Mouse (Mus musculus) midbrain, embryonic 11.5 days (tissue): ENCODE measurements at regions not wholly inside any gene's neighbourhood (a gene's known extent, or its start where the extent isn't known, plus 50 kb on each side); places are given as distances from the start of the nearest gene placed in this dataset.

Source experiments
- ATAC-seq: fragments of 200-750 bp; cut with Nextera tagmentation; 2 replicates; pipeline ENCODE4 v1.8.0; 2017; ENCODE audit warnings: moderate TSS enrichment, moderate library complexity; ENCODE audit not compliant: low FRiP score
- DNase-seq: peaks from one replicate; pipeline ENCODE4 v3.0.0; 2015; ENCODE audit warnings: low spot score; ENCODE audit errors: missing footprints
- H3K27ac ChIP-seq: fragments of 300-500 bp; sonication (generic); 2 replicates; pipeline ENCODE4 v1.5.1; 2014; ENCODE audit warnings: low read depth, low read length
- H3K27me3 ChIP-seq: fragments of 300-500 bp; sonication (generic); 2 replicates; pipeline ENCODE4 v1.6.1; 2014; ENCODE audit warnings: mild to moderate bottlenecking, low read length, moderate library complexity, mixed read lengths; ENCODE audit not compliant: control insufficient read depth, insufficient read depth
- H3K36me3 ChIP-seq: fragments of 300-500 bp; sonication (generic); 2 replicates; pipeline ENCODE4 v1.6.1; 2014; ENCODE audit warnings: mild to moderate bottlenecking, low read length, moderate library complexity, mixed read lengths; ENCODE audit not compliant: control insufficient read depth, insufficient read depth
- H3K4me1 ChIP-seq: fragments of 300-500 bp; sonication (generic); 2 replicates; pipeline ENCODE4 v1.6.1; 2014; ENCODE audit warnings: low read length; ENCODE audit not compliant: control insufficient read depth, insufficient read depth
- H3K4me2 ChIP-seq: fragments of 300-500 bp; sonication (generic); 2 replicates; pipeline ENCODE4 v1.6.1; 2014; ENCODE audit warnings: mild to moderate bottlenecking, moderate library complexity
- H3K4me3 ChIP-seq: fragments of 300-500 bp; sonication (generic); 2 replicates; pipeline ENCODE4 v1.5.1; 2014; ENCODE audit warnings: low read depth, low read length
- H3K9ac ChIP-seq: fragments of 300-500 bp; sonication (generic); 2 replicates; pipeline ENCODE4 v1.6.1; 2014; ENCODE audit warnings: low read length
- H3K9me3 ChIP-seq: fragments of 300-500 bp; sonication (generic); 2 replicates; pipeline ENCODE4 v1.6.1; 2016; ENCODE audit warnings: low read length; ENCODE audit not compliant: control insufficient read depth
- WGBS: fragments of 180-500 bp; shearing (Covaris S2); extraction: QIAGEN DNeasy Blood & Tissue Kit; methylation state at CpG from one replicate; pipeline ENCODE4 v1.1.7; 2014; 5-methylcytosine and 5-hydroxymethylcytosine counted together

- Histone ChIP-seq H3K4me2 (no peak overlapping the region), H3K9me3 (no peaks in the 10 kb centered on the region), H3K9ac (no peak overlapping the region), H3K27ac (no peak overlapping the region), H3K36me3 (no peaks in the 10 kb centered on the region), H3K4me1 (no peaks in the 10 kb centered on the region), H3K4me3 (no peak overlapping the region), H3K27me3 (no peaks in the 10 kb centered on the region)
- DNase-seq (no peak), ATAC-seq (no peak)
- WGBS: 92% methylated on average over 12 of the region's 12 CpGs
Measured at GRCm38 (mm10) chr12:110332616-110333154, 53.8 kb downstream of the Dio3 start.

GRCm38 (mm10) chr12:110334609-110335008 is 55.7 kb downstream of the Dio3 start:
- no peaks in the 10 kb centered on the region for H3K9me3 ChIP-seq
- no peak overlapping the region for H3K27ac ChIP-seq
- no peak overlapping the region for H3K4me2 ChIP-seq
- WGBS: 87% methylated on average over 2 of the region's 2 CpGs
- no peak for ATAC-seq
- no peaks in the 10 kb centered on the region for H3K27me3 ChIP-seq
- DNase-seq: no peak
- no peaks in the 10 kb centered on the region for H3K36me3 ChIP-seq
- H3K4me1 ChIP-seq: no peaks in the 10 kb centered on the region
- no peak overlapping the region for H3K4me3 ChIP-seq
- H3K9ac ChIP-seq: no peak overlapping the region

DNA sequence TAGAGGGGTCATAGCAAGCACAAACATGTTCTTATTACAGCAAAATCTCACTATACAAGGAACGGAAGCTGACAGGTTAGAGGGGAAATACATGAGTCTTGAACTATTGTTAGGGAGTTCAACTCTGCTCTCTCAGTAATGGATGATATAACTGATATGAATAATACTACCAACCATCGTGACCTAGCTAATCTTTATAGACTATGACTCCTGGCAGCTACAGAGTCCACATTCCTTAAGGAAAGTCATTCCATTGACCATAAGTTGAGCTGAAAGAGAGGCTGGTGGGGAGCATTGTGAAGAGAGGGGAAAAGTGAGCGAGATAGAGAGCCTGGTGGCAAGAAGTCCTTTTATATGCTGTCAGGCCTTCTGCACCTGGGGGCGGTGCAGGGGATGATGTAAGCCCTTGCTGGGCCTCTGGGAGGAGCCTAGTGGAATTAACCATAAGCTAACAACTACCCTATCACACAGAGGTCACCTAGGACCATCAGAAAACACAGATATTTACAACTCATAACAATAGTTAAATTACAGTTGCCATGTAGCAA is 65.5 kb downstream of the Dio3 start:
- 76% methylated on average over 4 of the region's 4 CpGs for WGBS

GRCm38 (mm10) chr12:110349621-110350020 is 70.8 kb downstream of the Dio3 start:
- no peak overlapping the region for H3K27ac ChIP-seq
- no peaks in the 10 kb centered on the region for H3K9me3 ChIP-seq
- DNase-seq (no peak), ATAC-seq (no peak)
- H3K4me2 ChIP-seq: no peak overlapping the region
- H3K36me3 ChIP-seq: no peaks in the 10 kb centered on the region
- H3K4me3 ChIP-seq: no peak overlapping the region
- no peak overlapping the region for H3K9ac ChIP-seq
- 80% methylated on average over 1 of the region's 1 CpGs for WGBS
- no peaks in the 10 kb centered on the region for H3K4me1 ChIP-seq
- H3K27me3 ChIP-seq: no peaks in the 10 kb centered on the region

More for the DNA sequence above, 65.5 kb downstream of the Dio3 start:
- Histone ChIP-seq H3K9ac (no peak overlapping the region), H3K27ac (no peak overlapping the region), H3K9me3 (no peaks in the 10 kb centered on the region), H3K4me3 (no peak overlapping the region), H3K4me1 (no peaks in the 10 kb centered on the region), H3K4me2 (no peak overlapping the region), H3K27me3 (no peaks in the 10 kb centered on the region), H3K36me3 (no peaks in the 10 kb centered on the region)
- ATAC-seq: no peak
- DNase-seq: no peak

DNA sequence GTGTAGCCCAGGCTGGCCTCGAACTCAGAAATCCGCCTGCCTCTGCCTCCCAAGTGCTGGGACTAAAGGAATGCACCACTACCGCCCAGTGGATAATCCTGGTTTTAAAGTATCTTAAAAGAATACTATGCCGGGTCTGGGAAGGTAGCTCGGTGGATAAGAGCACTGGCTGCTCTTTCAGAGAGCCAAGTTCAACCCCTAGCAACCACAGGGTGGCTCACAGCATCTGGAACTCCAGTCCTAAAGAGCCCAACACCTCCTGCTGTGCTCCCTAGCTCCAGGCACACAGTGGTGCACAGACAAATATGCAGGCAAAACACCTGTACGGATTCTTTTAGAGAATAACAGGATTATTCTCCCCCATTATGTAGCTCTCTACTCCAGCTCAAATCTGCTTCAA is 77.0 kb downstream of the Dio3 start:
- 73% methylated on average over 6 of the region's 6 CpGs for WGBS
- no peak overlapping the region for H3K4me3 ChIP-seq
- H3K27ac ChIP-seq: no peak overlapping the region
- no peaks in the 10 kb centered on the region for H3K36me3 ChIP-seq
- DNase-seq (peak; percentile 65), ATAC-seq (no peak)
- H3K9ac ChIP-seq: no peak overlapping the region
- H3K27me3 ChIP-seq: no peaks in the 10 kb centered on the region
- no peaks in the 10 kb centered on the region for H3K4me1 ChIP-seq
- H3K4me2 ChIP-seq: no peak overlapping the region
- H3K9me3 ChIP-seq: no peaks in the 10 kb centered on the region

DNA sequence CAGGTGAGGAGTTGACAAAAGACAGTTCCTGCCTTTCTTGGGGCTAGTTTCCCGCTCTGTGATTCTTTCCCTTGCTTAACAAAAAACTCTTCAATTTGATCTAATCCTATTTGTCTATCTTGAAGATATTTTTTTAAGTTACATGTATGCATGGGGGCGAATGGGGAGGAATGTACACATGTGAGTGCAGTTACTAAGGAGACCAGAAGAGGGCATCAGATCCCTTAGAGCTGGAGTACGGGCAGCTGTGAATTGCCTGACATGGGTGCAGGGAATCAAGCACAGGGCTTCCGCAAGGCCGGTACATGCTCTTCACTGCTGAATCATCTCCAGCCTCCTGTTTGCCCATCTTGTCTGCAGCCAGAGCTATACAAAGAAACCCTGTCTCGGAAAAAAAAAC is 79.8 kb upstream of the Ppp2r5c start:
- Histone ChIP-seq H3K9ac (no peak overlapping the region), H3K27ac (no peak overlapping the region), H3K4me2 (no peak overlapping the region), H3K9me3 (no peaks in the 10 kb centered on the region), H3K4me3 (no peak overlapping the region), H3K27me3 (peaks cover 2% of the 10 kb centered on the region; the same call in 1 of the 2 replicates), H3K36me3 (no peaks in the 10 kb centered on the region), H3K4me1 (no peaks in the 10 kb centered on the region)
- DNase-seq: peak; percentile 71
- ATAC-seq: no peak
- 91% methylated on average over 6 of the region's 6 CpGs for WGBS

DNA sequence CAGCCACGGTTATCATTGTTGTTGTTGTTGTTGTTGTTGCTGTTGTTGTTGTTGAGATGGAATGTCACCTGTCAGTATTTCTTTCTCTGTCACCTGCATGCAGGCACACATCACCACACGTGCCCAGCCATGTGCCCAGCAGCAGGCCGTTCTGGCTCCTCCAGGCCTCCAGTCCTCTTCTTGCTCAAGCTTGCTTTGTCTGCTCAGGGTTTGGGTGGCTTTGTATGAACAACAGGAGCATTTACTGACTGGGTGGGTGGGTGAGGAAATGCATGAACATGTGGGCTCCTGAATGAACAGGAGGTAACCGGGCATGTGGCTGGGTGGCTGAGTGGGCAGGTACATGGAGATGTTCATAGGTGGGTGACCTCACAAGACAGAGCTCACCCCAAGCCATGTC is 79.1 kb upstream of the Ppp2r5c start:
- no peaks in the 10 kb centered on the region for H3K36me3 ChIP-seq
- H3K27ac ChIP-seq: no peak overlapping the region
- H3K4me3 ChIP-seq: no peak overlapping the region
- H3K4me1 ChIP-seq: no peaks in the 10 kb centered on the region
- no peak overlapping the region for H3K9ac ChIP-seq
- H3K4me2 ChIP-seq: no peak overlapping the region
- DNase-seq: peak; percentile 10
- no peak for ATAC-seq
- WGBS: 93% methylated on average over 4 of the region's 4 CpGs
- peaks cover 5% of the 10 kb centered on the region; the same call in 1 of the 2 replicates for H3K27me3 ChIP-seq
- H3K9me3 ChIP-seq: no peaks in the 10 kb centered on the region

DNA sequence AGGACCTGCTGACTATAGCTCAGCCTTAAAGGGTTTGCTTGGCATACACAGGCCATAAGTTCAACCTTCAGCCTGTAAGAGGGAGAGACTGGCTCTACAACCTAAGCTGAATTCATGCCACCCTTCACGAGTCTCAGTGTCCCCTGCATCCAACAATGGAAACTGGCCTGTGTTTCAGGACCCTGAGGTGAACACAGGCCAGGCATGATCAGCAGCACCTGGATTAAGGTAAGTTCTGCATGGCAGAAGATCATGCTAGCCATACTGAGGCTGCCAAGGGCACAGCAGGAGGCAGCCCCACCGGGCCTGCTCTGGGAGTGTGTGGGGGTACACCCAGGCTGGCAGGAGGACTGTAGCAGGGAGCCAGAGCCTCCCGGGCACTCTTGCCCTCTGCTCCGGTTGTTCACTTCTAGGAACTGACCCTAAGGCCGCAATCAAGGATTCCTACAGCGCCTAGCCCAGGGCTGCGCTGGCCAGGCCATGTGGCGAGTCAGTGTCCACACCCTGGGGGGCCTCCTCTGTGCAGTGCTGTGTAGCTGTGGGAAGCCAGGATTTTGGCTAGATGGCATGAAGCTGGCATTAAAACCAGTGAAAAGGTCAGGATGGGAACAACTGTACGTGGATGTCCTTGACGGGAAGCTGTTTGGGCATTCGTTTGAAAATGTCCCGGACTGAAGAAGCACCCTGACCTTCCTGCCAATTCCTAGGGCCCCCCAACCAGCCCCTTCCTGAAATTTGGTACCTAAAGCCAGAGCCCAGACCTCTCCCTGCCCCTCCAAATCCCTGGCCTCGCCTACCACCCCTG is 74.8 kb upstream of the Ppp2r5c start:
- no peak for ATAC-seq
- Histone ChIP-seq H3K4me2 (no peak overlapping the region), H3K27me3 (peaks cover 15% of the 10 kb centered on the region), H3K36me3 (no peaks in the 10 kb centered on the region), H3K9me3 (no peaks in the 10 kb centered on the region), H3K4me1 (peaks cover 20% of the 10 kb centered on the region), H3K9ac (no peak overlapping the region), H3K4me3 (no peak overlapping the region), H3K27ac (no peak overlapping the region)
- DNase-seq: peak; percentile 76
- WGBS: 78% methylated on average over 13 of the region's 13 CpGs

DNA sequence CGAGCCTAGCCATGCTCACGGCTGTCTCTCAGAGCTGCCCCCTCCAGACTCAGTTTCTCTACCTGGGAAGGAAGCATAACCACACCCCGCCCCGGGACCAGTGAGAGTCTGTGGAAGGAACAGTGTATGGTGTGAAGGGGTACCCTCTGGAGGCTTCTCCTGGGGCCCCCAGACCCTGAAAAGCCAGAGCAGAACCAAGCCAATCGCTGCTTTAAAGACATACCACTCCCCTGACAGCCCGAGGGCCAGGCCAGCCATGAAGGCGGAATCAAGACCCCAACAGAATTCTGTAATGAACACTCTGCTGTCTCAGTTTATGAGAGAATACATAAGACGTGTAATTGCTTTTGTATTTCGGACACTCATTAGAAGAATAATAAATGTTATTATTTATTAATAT is 73.9 kb upstream of the Ppp2r5c start:
- Histone ChIP-seq H3K4me2 (no peak overlapping the region), H3K9me3 (no peaks in the 10 kb centered on the region), H3K27ac (no peak overlapping the region), H3K4me1 (peaks cover 20% of the 10 kb centered on the region), H3K36me3 (no peaks in the 10 kb centered on the region), H3K9ac (no peak overlapping the region), H3K27me3 (peaks cover 15% of the 10 kb centered on the region), H3K4me3 (no peak overlapping the region)
- peak; percentile 20; the same call in 1 of the 2 replicates for ATAC-seq
- WGBS: 57% methylated on average over 9 of the region's 9 CpGs
- no peak for DNase-seq
